Mouse (Mus musculus): ENCODE results near the gene Gm7075.

- TF ChIP-seq ZNF384 (IDR thresholded peaks at IDR 0.05; ENCODE audit: low read depth, low read length): no peak
- no peak for TF ChIP-seq ZC3H11A (IDR thresholded peaks at IDR 0.05; ENCODE audit: borderline replicate concordance, low read depth, low read length)
These were observed 11.3 kb upstream of the Gm7075 start for GRCm38 (mm10) chr10:63432887-63433286.
